Mouse (Mus musculus) midbrain, postnatal 0 days (tissue): Measurements from ENCODE around the gene Plod3. TPM values are rescaled to one million over a fixed set of nuclear protein-coding genes. Genes with fewer than 3 reads are reported as not detected.
A peak's percentile ranks its signal among the peaks of the same experiment; 100 is the strongest.
"Not testable (repeated sequence)": the region's sequence is repeated elsewhere in the genome, so short reads cannot be mapped to it uniquely, and the experiment has no call there.

ENCODE experiments used
- ATAC-seq: fragments of 200-750 bp; cut with Nextera tagmentation; 2 replicates; pipeline ENCODE4 v1.8.0; 2017; ENCODE audit warnings: moderate number of reproducible peaks, mild to moderate bottlenecking, moderate TSS enrichment, moderate library complexity; ENCODE audit not compliant: low FRiP score
- DNase-seq: peaks from one replicate; pipeline ENCODE4 v3.0.0-alpha.2; 2015; ENCODE audit warnings: low spot score
- H3K27ac ChIP-seq: fragments of 300-500 bp; sonication (generic); 2 replicates; pipeline ENCODE4 v1.5.1; 2014; ENCODE audit warnings: low read depth, mild to moderate bottlenecking, low read length, mixed read lengths
- H3K27me3 ChIP-seq: fragments of 300-500 bp; sonication (generic); 2 replicates; pipeline ENCODE4 v1.6.1; 2014; ENCODE audit warnings: low read length, control low read depth, mixed read lengths; ENCODE audit not compliant: insufficient read depth
- H3K36me3 ChIP-seq: fragments of 300-500 bp; sonication (generic); 2 replicates; pipeline ENCODE4 v1.6.1; 2014; ENCODE audit warnings: low read length, control low read depth, mixed read lengths; ENCODE audit not compliant: insufficient read depth
- H3K4me1 ChIP-seq: fragments of 300-500 bp; sonication (generic); 2 replicates; pipeline ENCODE4 v1.6.1; 2014; ENCODE audit warnings: mild to moderate bottlenecking, control low read depth, antibody characterized with exemption, low read length, mixed read lengths; ENCODE audit not compliant: insufficient read depth
- H3K4me2 ChIP-seq: fragments of 300-500 bp; sonication (generic); 2 replicates; pipeline ENCODE4 v1.6.1; 2014; ENCODE audit warnings: low read depth, mild to moderate bottlenecking, low read length, mixed read lengths; ENCODE audit not compliant: poor library complexity, severe bottlenecking
- H3K4me3 ChIP-seq: fragments of 300-500 bp; sonication (generic); 2 replicates; pipeline ENCODE4 v1.5.1; 2014; ENCODE audit warnings: low read depth, mild to moderate bottlenecking, low read length, moderate library complexity
- H3K9ac ChIP-seq: fragments of 300-500 bp; sonication (generic); replicated peaks from 2 replicates; pipeline ENCODE4 v1.6.1; 2014; ENCODE audit warnings: mild to moderate bottlenecking, low read length, moderate library complexity, mixed read lengths; ENCODE audit not compliant: poor library complexity, severe bottlenecking
- H3K9me3 ChIP-seq: fragments of 300-500 bp; sonication (generic); 2 replicates; pipeline ENCODE4 v1.6.1; 2016; ENCODE audit warnings: low read length, control low read depth
- CTCF ChIP-seq: IDR thresholded peaks from 2 replicates; pipeline ENCODE4 v1.5.1; 2016; ENCODE audit warnings: antibody characterized with exemption, mild to moderate bottlenecking
- WGBS: fragments of 180-500 bp; shearing (Covaris S2); extraction: QIAGEN DNeasy Blood & Tissue Kit; methylation state at CpG from one replicate; pipeline ENCODE4 v1.1.7; 2014; 5-methylcytosine and 5-hydroxymethylcytosine counted together
- polyA plus RNA-seq: library from polyadenylated mRNA; unstranded; fragments of >200 nt; fragmentation: Nextera tagmentation; extraction: Ambion mirVana; gene quantifications from 2 replicates; pipeline ENCODE4 v1.2.1, GENCODE M21; 2015
- total RNA-seq: library from RNA; depleted of rRNA; stranded (reverse); fragments of >200 nt; gene quantifications from 2 replicates; pipeline ENCODE4 v1.2.3, GENCODE M21; 2014; rRNA removed

The Plod3 gene
- total RNA-seq (44.5 and 68.1 TPM in 2 replicates), polyA plus RNA-seq (26.7 and 29.3 TPM in 2 replicates)

- H3K9me3 ChIP-seq = no peaks in the 10 kb centered on the region
- TF ChIP-seq CTCF = no peak; the same call in 1 of the 2 replicates
- ATAC-seq = peak; percentile 93
- WGBS = under 1% methylated on average over 26 of the region's 26 CpGs
- peaks cover 40% of the 10 kb centered on the region for H3K36me3 ChIP-seq
- H3K9ac ChIP-seq = peak within 1 kb of the TSS; percentile 99
- H3K4me2 ChIP-seq = peak within 1 kb of the TSS; percentile 85
- H3K4me3 ChIP-seq = peak within 1 kb of the TSS; percentile 88
- H3K27ac ChIP-seq = peak within 1 kb of the TSS; percentile 92
- H3K4me1 ChIP-seq = peaks cover 10% of the 10 kb centered on the region; the same call in 1 of the 2 replicates
- no peaks in the 10 kb centered on the region for H3K27me3 ChIP-seq
- peak; percentile 100 for DNase-seq
Observed at GRCm38 (mm10) chr5:136986695-136987137, at the start of gene Plod3. TSS of gene Plod3 (plus strand) at chr5:136987019.

DNA sequence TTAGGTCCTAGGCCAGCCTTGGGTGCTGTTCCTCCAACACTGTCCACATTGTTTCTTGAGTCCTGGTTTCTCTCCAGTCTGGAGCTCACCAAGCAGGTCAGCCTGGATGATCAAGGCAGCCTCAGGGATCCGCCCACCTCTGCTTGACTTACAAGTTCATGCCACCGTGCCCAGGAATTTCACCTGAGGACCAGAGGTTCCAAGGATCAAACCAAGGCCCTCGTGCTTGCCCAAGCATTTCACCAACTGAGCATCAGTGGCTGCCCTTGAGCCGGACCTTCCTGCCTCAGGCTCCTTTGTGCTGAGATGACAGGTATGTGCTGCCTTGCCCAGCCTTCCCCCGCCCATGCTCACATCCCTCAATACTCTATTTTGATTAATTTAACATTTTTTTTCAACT, 49.2 kb upstream of the Plod3 start:
- 90% methylated on average over 5 of the region's 5 CpGs for WGBS
- H3K4me3 ChIP-seq = no peak overlapping the region
- H3K27ac ChIP-seq = no peak overlapping the region
- no peaks in the 10 kb centered on the region for H3K4me1 ChIP-seq
- no peaks in the 10 kb centered on the region for H3K27me3 ChIP-seq
- no peak overlapping the region for H3K9ac ChIP-seq
- no peak overlapping the region for H3K4me2 ChIP-seq
- ATAC-seq (no peak), DNase-seq (no peak)
- no peaks in the 10 kb centered on the region for H3K9me3 ChIP-seq
- no peak for TF ChIP-seq CTCF
- peaks cover 8% of the 10 kb centered on the region for H3K36me3 ChIP-seq

DNA sequence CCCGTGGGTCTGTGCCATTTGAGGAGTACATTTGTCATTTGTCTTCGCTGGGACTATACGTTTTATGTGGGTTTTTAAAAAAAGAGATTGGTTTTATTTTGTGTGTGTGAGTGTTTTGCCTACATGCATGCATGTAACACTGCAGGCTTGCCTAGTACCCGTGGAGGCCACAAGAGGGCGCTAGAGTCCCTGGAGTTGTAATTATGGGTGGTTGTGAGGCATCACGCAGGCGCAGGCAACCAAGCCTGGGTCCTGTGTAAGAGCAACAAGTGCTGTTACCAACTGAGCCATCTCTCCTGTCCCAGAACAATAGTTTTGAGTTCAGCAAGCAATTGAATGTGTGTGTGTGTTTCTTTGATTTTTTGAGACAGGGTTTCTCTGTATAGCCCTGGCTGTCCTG, 47.5 kb upstream of the Plod3 start:
- Histone ChIP-seq H3K9ac (no peak overlapping the region), H3K36me3 (peaks cover 4% of the 10 kb centered on the region; the same call in 1 of the 2 replicates), H3K27me3 (no peaks in the 10 kb centered on the region), H3K4me2 (no peak overlapping the region), H3K27ac (no peak overlapping the region), H3K4me1 (no peaks in the 10 kb centered on the region), H3K9me3 (no peaks in the 10 kb centered on the region), H3K4me3 (no peak overlapping the region)
- DNase-seq (no peak), ATAC-seq (no peak)
- 72% methylated on average over 7 of the region's 7 CpGs for WGBS
- peak; percentile 54 for TF ChIP-seq CTCF

GRCm38 (mm10) chr5:136940029-136940428, 46.8 kb upstream of the Plod3 start:
- not testable (repeated sequence) for H3K27ac ChIP-seq, H3K4me2 ChIP-seq, H3K9ac ChIP-seq, H3K9me3 ChIP-seq, H3K4me3 ChIP-seq, H3K4me1 ChIP-seq, H3K36me3 ChIP-seq, DNase-seq, H3K27me3 ChIP-seq, ATAC-seq
- 88% methylated on average over 6 of the region's 6 CpGs for WGBS

- Histone ChIP-seq H3K36me3 (no peaks in the 10 kb centered on the region), H3K4me1 (no peaks in the 10 kb centered on the region), H3K27me3 (no peaks in the 10 kb centered on the region), H3K4me2 (no peak overlapping the region), H3K9ac (no peak overlapping the region), H3K9me3 (no peaks in the 10 kb centered on the region), H3K4me3 (no peak overlapping the region), H3K27ac (no peak overlapping the region)
- 87% methylated on average over 12 of the region's 12 CpGs for WGBS
- no peak for TF ChIP-seq CTCF
- no peak for ATAC-seq
- DNase-seq = no peak
Observed at GRCm38 (mm10) chr5:136940845-136941560, 45.8 kb upstream of the Plod3 start.

DNA sequence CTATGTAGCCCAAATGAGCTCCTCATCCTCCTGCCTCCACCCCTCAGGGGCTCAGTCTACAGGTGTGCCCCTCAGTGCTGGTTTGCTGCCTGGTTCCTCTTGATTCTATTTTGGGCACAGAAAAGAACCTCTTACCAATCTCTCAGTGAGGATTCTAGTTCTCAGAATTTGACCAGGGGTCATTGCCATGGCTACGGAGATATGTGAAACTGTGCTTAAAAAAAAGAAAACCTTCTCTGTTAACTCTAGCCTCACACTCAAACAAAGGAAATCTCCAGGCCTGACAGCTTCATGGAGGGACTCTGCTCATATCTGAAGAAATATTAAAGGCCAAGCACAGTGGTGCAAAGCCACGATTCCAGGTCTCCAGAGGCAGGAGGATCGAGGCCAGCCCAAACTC, 44.0 kb upstream of the Plod3 start:
- no peak for ATAC-seq
- DNase-seq = peak; percentile 30
- no peak overlapping the region for H3K4me3 ChIP-seq

More for the DNA sequence above, 44.0 kb upstream of the Plod3 start:
- no peak for TF ChIP-seq CTCF
- H3K4me2 ChIP-seq = no peak overlapping the region
- H3K9ac ChIP-seq = no peak overlapping the region
- no peaks in the 10 kb centered on the region for H3K4me1 ChIP-seq
- WGBS = 76% methylated on average over 3 of the region's 3 CpGs
- 0 out of 2 replicates have a peak overlapping the region, but pooled peaks have one; percentile 1 for H3K27ac ChIP-seq
- no peaks in the 10 kb centered on the region for H3K9me3 ChIP-seq
- H3K27me3 ChIP-seq = no peaks in the 10 kb centered on the region
- no peaks in the 10 kb centered on the region for H3K36me3 ChIP-seq
